Mouse (Mus musculus): ENCODE measurements around the gene Tpra1.

- TF ChIP-seq CTCF (IDR thresholded peaks at IDR 0.05; ENCODE audit: extremely low read depth, insufficient read length, insufficient replicate concordance, low read depth, low read length) (no peak), POLR2A (IDR thresholded peaks at IDR 0.05; ENCODE audit: low read depth, low read length) (no peak)
Observed at GRCm38 (mm10) chr6:88918802-88919201, 16.8 kb downstream of the Tpra1 start.
